Comparison of ENCODE assay signal across 22 mouse cellular contexts in genomic region chr5:85707345-85707744, GRCm38 (mm10).
DNase-seq lines count a peak whose midpoint lies in the region; ATAC-seq lines count a peak whose summit lies in the region.
"Had no signal": no experiment of that assay in that cellular context is flagged by ENCODE, and none has a peak within 500 bp of the region (broad histone marks: within the 10 kb centered on the region; RNA-seq: fewer than 3 reads in every experiment).

No protein-coding gene starts in this region.

- DNase-seq in hindbrain, embryonic 11.5 days (ENCODE audit: low spot score) = no peak
- no peak for DNase-seq in neural tube, embryonic 10.5 days (ENCODE audit: extremely low spot score, low spot score)
- no peak for DNase-seq in thymus, adult 18-20 months
- DNase-seq in ovary, postnatal 36 days (ENCODE audit: low spot score) = no peak
- DNase-seq: B cell, adult 2 months; cerebellum, adult 9-10 months; heart, postnatal 10 days; kidney, adult 2 months; kidney, postnatal 10 days; layer of hippocampus, postnatal 36 days; right cerebral cortex, postnatal 25 days; thymus, postnatal 4 days had no signal

- no peaks in the 10 kb centered on the region for H3K9me3 ChIP-seq in hindbrain, embryonic 13.5 days
- no peaks in the 10 kb centered on the region for H3K9me3 ChIP-seq in hindbrain, embryonic 11.5 days (ENCODE audit: control insufficient read depth, low read length)
- H3K9me3 ChIP-seq in neural tube, embryonic 13.5 days = no peaks in the 10 kb centered on the region
- no peaks in the 10 kb centered on the region for H3K9me3 ChIP-seq in hindbrain, embryonic 16.5 days (ENCODE audit: control insufficient read depth, low read length)
- H3K9me3 ChIP-seq: embryonic facial prominence, embryonic 13.5 days; limb, embryonic 15.5 days; liver, embryonic 15.5 days had no signal

- H3K9ac ChIP-seq in hindbrain, embryonic 13.5 days = no peak overlapping the region
- H3K9ac ChIP-seq in hindbrain, embryonic 11.5 days (ENCODE audit: low read depth, low read length) = no peak overlapping the region
- no peak overlapping the region for H3K9ac ChIP-seq in neural tube, embryonic 13.5 days
- no peak overlapping the region for H3K9ac ChIP-seq in hindbrain, embryonic 16.5 days (ENCODE audit: low read depth, low read length)
- H3K9ac ChIP-seq: embryonic facial prominence, embryonic 13.5 days; limb, embryonic 15.5 days; liver, embryonic 15.5 days had no signal

- H3K4me1 ChIP-seq in hindbrain, embryonic 13.5 days (replicated peaks) = 0 out of 2 replicates have a peak, but pooled peaks cover 2% of the 10 kb centered on the region
- H3K4me1 ChIP-seq in hindbrain, embryonic 11.5 days (replicated peaks; ENCODE audit: control insufficient read depth, insufficient read depth, low read length) = no peaks in the 10 kb centered on the region
- H3K4me1 ChIP-seq in neural tube, embryonic 13.5 days (replicated peaks) = no peaks in the 10 kb centered on the region
- H3K4me1 ChIP-seq in hindbrain, embryonic 16.5 days (ENCODE audit: control insufficient read depth, insufficient read depth, low read depth, low read length) = no peaks in the 10 kb centered on the region
- H3K4me1 ChIP-seq: embryonic facial prominence, embryonic 13.5 days; limb, embryonic 15.5 days; liver, embryonic 15.5 days had no signal

- ATAC-seq in hindbrain, embryonic 13.5 days (ENCODE audit: low FRiP score) = peak; percentile 24; the same call in 1 of the 2 replicates
- ATAC-seq in hindbrain, embryonic 11.5 days (ENCODE audit: low FRiP score) = no peak
- ATAC-seq in neural tube, embryonic 13.5 days (ENCODE audit: low read depth) = peak; percentile 80
- peak; percentile 73 for ATAC-seq in hindbrain, embryonic 16.5 days
- ATAC-seq: inflammation-experienced regulatory T-cells, adult 6 months had no signal

- 71% methylated on average over 9 of the region's 9 CpGs for WGBS in hindbrain, embryonic 13.5 days
- 90% methylated on average over 9 of the region's 9 CpGs for WGBS in hindbrain, embryonic 11.5 days
- WGBS in neural tube, embryonic 13.5 days = 65% methylated on average over 9 of the region's 9 CpGs
- 72% methylated on average over 9 of the region's 9 CpGs for WGBS in hindbrain, embryonic 16.5 days

- no peak overlapping the region for H3K4me3 ChIP-seq in hindbrain, embryonic 13.5 days
- no peak overlapping the region for H3K4me3 ChIP-seq in hindbrain, embryonic 11.5 days (ENCODE audit: low read depth, low read length)
- H3K4me3 ChIP-seq in neural tube, embryonic 13.5 days = no peak overlapping the region
- no peak overlapping the region for H3K4me3 ChIP-seq in hindbrain, embryonic 16.5 days (ENCODE audit: low read length)
- H3K4me3 ChIP-seq: embryonic facial prominence, embryonic 13.5 days; layer of hippocampus, adult 2 months; limb, embryonic 15.5 days; liver, embryonic 15.5 days had no signal

- no peak overlapping the region for H3K27ac ChIP-seq in hindbrain, embryonic 13.5 days
- no peak overlapping the region for H3K27ac ChIP-seq in hindbrain, embryonic 11.5 days (ENCODE audit: low read depth, low read length)
- no peak overlapping the region for H3K27ac ChIP-seq in neural tube, embryonic 13.5 days (replicated peaks)
- no peak overlapping the region for H3K27ac ChIP-seq in hindbrain, embryonic 16.5 days (ENCODE audit: low read depth, low read length)
- H3K27ac ChIP-seq: embryonic facial prominence, embryonic 13.5 days; limb, embryonic 15.5 days; liver, embryonic 15.5 days; macrophage had no signal

- H3K4me2 ChIP-seq in hindbrain, embryonic 13.5 days = no peak overlapping the region
- H3K4me2 ChIP-seq in hindbrain, embryonic 11.5 days (replicated peaks; ENCODE audit: low read depth, low read length) = no peak overlapping the region
- H3K4me2 ChIP-seq in neural tube, embryonic 13.5 days = no peak overlapping the region
- H3K4me2 ChIP-seq in hindbrain, embryonic 16.5 days (ENCODE audit: low read length) = no peak overlapping the region
- H3K4me2 ChIP-seq: embryonic facial prominence, embryonic 13.5 days; heart, embryonic 11.5 days; limb, embryonic 15.5 days; liver, embryonic 15.5 days had no signal

- no peaks in the 10 kb centered on the region for H3K27me3 ChIP-seq in hindbrain, embryonic 13.5 days
- no peaks in the 10 kb centered on the region for H3K27me3 ChIP-seq in hindbrain, embryonic 11.5 days (ENCODE audit: control insufficient read depth, insufficient read depth, low read length)
- no peaks in the 10 kb centered on the region for H3K27me3 ChIP-seq in neural tube, embryonic 13.5 days
- H3K27me3 ChIP-seq in hindbrain, embryonic 16.5 days (replicated peaks; ENCODE audit: control insufficient read depth, insufficient read depth, low read length) = no peaks in the 10 kb centered on the region
- H3K27me3 ChIP-seq: embryonic facial prominence, embryonic 13.5 days; limb, embryonic 15.5 days; liver, embryonic 15.5 days had no signal

- H3K36me3 ChIP-seq in hindbrain, embryonic 13.5 days = no peaks in the 10 kb centered on the region
- H3K36me3 ChIP-seq in hindbrain, embryonic 11.5 days (ENCODE audit: control insufficient read depth, insufficient read depth, low read length) = no peaks in the 10 kb centered on the region
- no peaks in the 10 kb centered on the region for H3K36me3 ChIP-seq in neural tube, embryonic 13.5 days
- no peaks in the 10 kb centered on the region for H3K36me3 ChIP-seq in hindbrain, embryonic 16.5 days (ENCODE audit: control insufficient read depth, insufficient read depth, low read length)
- H3K36me3 ChIP-seq: embryonic facial prominence, embryonic 13.5 days; limb, embryonic 15.5 days; liver, embryonic 15.5 days had no signal
